Mouse (Mus musculus): Measurements from ENCODE around the gene 4930438A08Rik. TPM values are rescaled to one million over a fixed set of nuclear protein-coding genes. Genes with fewer than 3 reads are reported as not detected.
A peak's percentile ranks its signal among the peaks of the same experiment; 100 is the strongest.

4930438A08Rik gene
- polyA plus RNA-seq, 1 experiment from 2014 or later: not detected

- H3K9me3 ChIP-seq (ENCODE audit: control insufficient read depth, low read length): no peaks in the 10 kb centered on the region
- H3K9ac ChIP-seq (ENCODE audit: low read length): no peak overlapping the region
- H3K27me3 ChIP-seq (ENCODE audit: control insufficient read depth, insufficient read depth, low read length): no peaks in the 10 kb centered on the region
- WGBS: 93% methylated on average over 9 of the region's 9 CpGs
- no peak overlapping the region for H3K4me3 ChIP-seq (ENCODE audit: low read depth, low read length)
- H3K4me1 ChIP-seq (ENCODE audit: control insufficient read depth, insufficient read depth, low read length): peaks cover 7% of the 10 kb centered on the region
- H3K36me3 ChIP-seq (ENCODE audit: control insufficient read depth, insufficient read depth, low read length): no peaks in the 10 kb centered on the region
- H3K27ac ChIP-seq (ENCODE audit: low read depth, low read length): no peak overlapping the region
- no peak for DNase-seq (ENCODE audit: low spot score, missing footprints)
- no peak for ATAC-seq (ENCODE audit: low FRiP score)
- no peak overlapping the region for H3K4me2 ChIP-seq
These were observed 34.1 kb downstream of the 4930438A08Rik start for GRCm38 (mm10) chr11:58308661-58309060.

- no peak for ATAC-seq (ENCODE audit: low FRiP score)
- no peak overlapping the region for H3K27ac ChIP-seq (ENCODE audit: low read depth, low read length)
- no peaks in the 10 kb centered on the region for H3K4me1 ChIP-seq (ENCODE audit: control insufficient read depth, insufficient read depth, low read length)
- no peaks in the 10 kb centered on the region for H3K9me3 ChIP-seq (ENCODE audit: control insufficient read depth, low read length)
- no peak overlapping the region for H3K4me3 ChIP-seq (ENCODE audit: low read depth, low read length)
- WGBS: 92% methylated on average over 6 of the region's 6 CpGs
- H3K4me2 ChIP-seq: no peak overlapping the region
- no peak for DNase-seq (ENCODE audit: low spot score, missing footprints)
- no peak overlapping the region for H3K9ac ChIP-seq (ENCODE audit: low read length)
- H3K27me3 ChIP-seq (ENCODE audit: control insufficient read depth, insufficient read depth, low read length): no peaks in the 10 kb centered on the region
- peaks cover 6% of the 10 kb centered on the region; the same call in 1 of the 2 replicates for H3K36me3 ChIP-seq (ENCODE audit: control insufficient read depth, insufficient read depth, low read length)
These were observed 39.5 kb downstream of the 4930438A08Rik start for GRCm38 (mm10) chr11:58314069-58314468.

DNA sequence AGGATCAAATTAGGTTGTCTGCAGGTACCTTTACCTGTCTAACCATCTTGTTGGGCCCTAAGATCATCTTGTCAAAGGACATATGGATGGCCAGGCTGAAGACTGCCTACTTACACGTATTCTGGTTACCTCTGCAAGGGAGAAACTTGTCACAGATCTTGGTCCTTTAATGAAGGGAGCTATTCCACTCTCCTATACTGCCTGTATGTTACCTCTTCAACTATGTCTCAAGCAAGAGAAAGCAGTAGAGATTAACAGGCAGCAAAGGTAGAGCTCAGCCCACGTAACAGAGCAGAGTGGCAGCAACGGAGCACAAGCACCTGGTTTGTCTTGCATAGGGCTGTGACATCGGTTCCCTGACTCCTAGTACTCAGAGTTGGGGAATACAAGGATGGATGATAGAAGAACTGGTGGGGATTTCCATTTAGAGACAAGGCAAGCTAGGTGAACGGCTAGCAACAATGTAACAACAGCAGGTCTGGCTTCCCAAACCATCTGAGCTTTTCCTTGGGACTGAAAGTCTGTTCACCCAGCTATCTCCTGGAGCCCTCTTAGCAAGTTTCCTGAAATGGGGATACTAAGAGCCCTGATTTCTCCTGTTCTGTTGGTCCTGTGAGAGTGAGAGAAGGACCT is 41.1 kb downstream of the 4930438A08Rik start:
- H3K9ac ChIP-seq (ENCODE audit: low read length): no peak overlapping the region
- no peak for DNase-seq (ENCODE audit: low spot score, missing footprints)
- no peak overlapping the region for H3K4me2 ChIP-seq
- H3K4me3 ChIP-seq (ENCODE audit: low read depth, low read length): no peak overlapping the region
- H3K27me3 ChIP-seq (ENCODE audit: control insufficient read depth, insufficient read depth, low read length): no peaks in the 10 kb centered on the region
- ATAC-seq (ENCODE audit: low FRiP score): no peak
- no peak overlapping the region for H3K27ac ChIP-seq (ENCODE audit: low read depth, low read length)
- peaks cover 6% of the 10 kb centered on the region; the same call in 1 of the 2 replicates for H3K36me3 ChIP-seq (ENCODE audit: control insufficient read depth, insufficient read depth, low read length)
- no peaks in the 10 kb centered on the region for H3K9me3 ChIP-seq (ENCODE audit: control insufficient read depth, low read length)
- no peaks in the 10 kb centered on the region for H3K4me1 ChIP-seq (ENCODE audit: control insufficient read depth, insufficient read depth, low read length)
- WGBS: 95% methylated on average over 5 of the region's 5 CpGs

DNA sequence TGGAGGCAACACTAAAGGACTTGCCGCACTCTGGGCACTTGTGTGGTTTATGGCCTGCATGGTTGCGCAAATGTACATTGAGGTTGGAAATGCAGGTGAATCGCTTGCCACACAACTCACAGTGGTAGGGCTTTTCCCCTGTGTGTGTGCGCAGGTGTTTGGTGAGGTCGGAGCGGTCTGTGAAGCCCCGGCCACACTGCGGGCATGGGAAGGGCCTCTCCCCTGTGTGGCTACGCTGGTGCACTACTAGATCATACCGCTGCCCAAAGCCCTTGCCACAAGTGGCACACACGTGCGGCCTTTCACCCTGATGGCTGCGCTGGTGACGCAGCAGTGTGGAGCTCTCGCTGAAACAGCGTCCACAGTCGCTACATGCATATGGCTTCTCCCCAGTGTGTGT is 41.7 kb downstream of the 4930438A08Rik start:
- no peaks in the 10 kb centered on the region for H3K4me1 ChIP-seq (ENCODE audit: control insufficient read depth, insufficient read depth, low read length)
- ATAC-seq (ENCODE audit: low FRiP score): no peak
- H3K36me3 ChIP-seq (ENCODE audit: control insufficient read depth, insufficient read depth, low read length): peaks cover 6% of the 10 kb centered on the region; the same call in 1 of the 2 replicates
- no peak for DNase-seq (ENCODE audit: low spot score, missing footprints)
- no peak overlapping the region for H3K27ac ChIP-seq (ENCODE audit: low read depth, low read length)
- no peaks in the 10 kb centered on the region for H3K27me3 ChIP-seq (ENCODE audit: control insufficient read depth, insufficient read depth, low read length)
- 85% methylated on average over 17 of the region's 17 CpGs for WGBS
- no peak overlapping the region for H3K9ac ChIP-seq (ENCODE audit: low read length)
- no peak overlapping the region for H3K4me2 ChIP-seq
- H3K9me3 ChIP-seq (ENCODE audit: control insufficient read depth, low read length): no peaks in the 10 kb centered on the region
- no peak overlapping the region for H3K4me3 ChIP-seq (ENCODE audit: low read depth, low read length)

DNA sequence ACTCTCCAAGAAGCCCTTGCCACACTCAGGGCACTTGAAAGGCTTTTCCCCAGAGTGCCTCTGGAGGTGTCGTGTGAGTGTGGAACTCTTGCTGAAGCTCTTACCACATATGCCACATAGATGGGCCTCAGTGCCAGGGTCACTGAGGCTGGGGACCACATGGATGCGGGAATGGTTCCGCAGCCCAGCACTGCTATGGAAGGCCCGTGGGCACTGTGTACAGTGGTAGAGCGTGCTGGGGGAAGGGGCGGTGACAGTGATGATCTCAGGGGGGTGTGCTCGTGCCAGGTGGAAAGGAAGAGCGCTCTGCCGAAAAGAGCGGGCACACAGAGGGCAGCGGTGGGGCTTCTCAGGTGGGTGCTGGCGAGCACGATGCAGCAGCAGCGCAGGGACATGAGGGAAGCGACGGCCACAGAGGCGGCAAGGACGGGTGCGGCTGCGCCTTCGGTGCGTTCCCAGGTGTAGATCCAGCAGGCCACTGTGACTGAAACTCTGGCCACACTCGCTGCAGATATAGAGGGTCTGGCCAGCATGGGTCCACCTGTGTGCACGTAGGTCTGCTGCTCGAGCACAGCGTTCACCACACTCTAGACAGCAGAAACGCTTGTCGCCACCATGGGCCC is 42.3 kb downstream of the 4930438A08Rik start:
- Histone ChIP-seq H3K4me1 (ENCODE audit: control insufficient read depth, insufficient read depth, low read length) (peaks cover under 1% of the 10 kb centered on the region; the same call in 1 of the 2 replicates), H3K4me2 (no peak overlapping the region), H3K27me3 (ENCODE audit: control insufficient read depth, insufficient read depth, low read length) (no peaks in the 10 kb centered on the region), H3K4me3 (ENCODE audit: low read depth, low read length) (no peak overlapping the region), H3K9me3 (ENCODE audit: control insufficient read depth, low read length) (no peaks in the 10 kb centered on the region), H3K36me3 (ENCODE audit: control insufficient read depth, insufficient read depth, low read length) (peaks cover 6% of the 10 kb centered on the region; the same call in 1 of the 2 replicates), H3K27ac (ENCODE audit: low read depth, low read length) (no peak overlapping the region), H3K9ac (ENCODE audit: low read length) (no peak overlapping the region)
- no peak for ATAC-seq (ENCODE audit: low FRiP score)
- no peak for DNase-seq (ENCODE audit: low spot score, missing footprints)
- 66% methylated on average over 28 of the region's 28 CpGs for WGBS

GRCm38 (mm10) chr11:58322824-58323569 is 48.4 kb downstream of the 4930438A08Rik start:
- peak overlapping the region; percentile 84 for H3K9ac ChIP-seq (ENCODE audit: low read length)
- DNase-seq (ENCODE audit: low spot score, missing footprints) (peak; percentile 99), ATAC-seq (ENCODE audit: low FRiP score) (peak; percentile 100)
- peaks cover 13% of the 10 kb centered on the region for H3K4me1 ChIP-seq (ENCODE audit: control insufficient read depth, insufficient read depth, low read length)
- no peaks in the 10 kb centered on the region; the same call in 1 of the 2 replicates for H3K9me3 ChIP-seq (ENCODE audit: control insufficient read depth, low read length)
- H3K27ac ChIP-seq (ENCODE audit: low read depth, low read length): peak overlapping the region; percentile 86
- no peaks in the 10 kb centered on the region for H3K27me3 ChIP-seq (ENCODE audit: control insufficient read depth, insufficient read depth, low read length)
- H3K4me3 ChIP-seq (ENCODE audit: low read depth, low read length): peak overlapping the region; percentile 71
- H3K36me3 ChIP-seq (ENCODE audit: control insufficient read depth, insufficient read depth, low read length): peaks cover 7% of the 10 kb centered on the region; the same call in 1 of the 2 replicates
- H3K4me2 ChIP-seq: peak overlapping the region; percentile 89
- WGBS: under 1% methylated on average over 57 of the region's 63 CpGs

DNA sequence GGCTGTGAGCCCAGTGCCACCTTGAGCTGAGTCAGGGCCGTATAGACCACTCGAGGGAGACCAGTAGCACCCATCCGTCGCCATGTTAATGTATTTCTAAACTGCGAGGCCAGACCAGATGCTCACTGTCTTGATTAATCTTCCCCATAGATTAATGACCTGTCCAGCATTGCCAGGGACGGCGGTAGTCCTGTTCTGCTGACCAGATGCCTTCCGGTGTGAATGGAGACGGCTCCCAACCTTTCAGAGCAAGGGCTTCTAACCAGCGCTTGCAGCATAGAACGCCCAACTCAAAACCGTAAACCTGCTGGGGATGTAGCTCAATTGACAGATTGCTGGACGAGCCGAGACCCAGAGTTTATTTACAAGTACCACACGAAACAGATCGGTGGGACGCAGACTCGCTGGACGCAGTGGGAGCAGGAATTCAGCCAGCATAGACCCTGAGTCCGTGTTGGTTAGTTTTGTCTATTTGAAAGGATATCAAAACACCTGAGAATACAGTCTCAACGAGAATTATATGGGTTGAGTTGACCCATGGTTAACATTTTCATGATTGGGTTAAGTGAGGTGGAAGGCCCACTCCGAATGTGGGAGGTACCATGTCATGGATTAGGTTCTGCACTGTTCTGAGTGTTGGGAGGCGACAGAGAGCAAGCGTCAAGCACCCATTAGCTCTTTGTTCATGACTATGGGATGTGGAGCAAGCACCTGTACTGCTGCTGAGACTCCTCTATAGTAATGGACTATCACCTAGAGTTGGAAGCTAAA is 49.2 kb downstream of the 4930438A08Rik start:
- 17% methylated on average over 24 of the region's 24 CpGs for WGBS
- peaks cover 13% of the 10 kb centered on the region for H3K4me1 ChIP-seq (ENCODE audit: control insufficient read depth, insufficient read depth, low read length)
- H3K4me2 ChIP-seq: peak overlapping the region; percentile 89
- peak overlapping the region; percentile 86 for H3K27ac ChIP-seq (ENCODE audit: low read depth, low read length)
- H3K36me3 ChIP-seq (ENCODE audit: control insufficient read depth, insufficient read depth, low read length): peaks cover 7% of the 10 kb centered on the region; the same call in 1 of the 2 replicates
- ATAC-seq (ENCODE audit: low FRiP score): no peak
- H3K27me3 ChIP-seq (ENCODE audit: control insufficient read depth, insufficient read depth, low read length): no peaks in the 10 kb centered on the region
- no peaks in the 10 kb centered on the region; the same call in 1 of the 2 replicates for H3K9me3 ChIP-seq (ENCODE audit: control insufficient read depth, low read length)
- H3K4me3 ChIP-seq (ENCODE audit: low read depth, low read length): peak overlapping the region; percentile 71
- peak overlapping the region; percentile 84 for H3K9ac ChIP-seq (ENCODE audit: low read length)
- DNase-seq (ENCODE audit: low spot score, missing footprints): peak; percentile 91

DNA sequence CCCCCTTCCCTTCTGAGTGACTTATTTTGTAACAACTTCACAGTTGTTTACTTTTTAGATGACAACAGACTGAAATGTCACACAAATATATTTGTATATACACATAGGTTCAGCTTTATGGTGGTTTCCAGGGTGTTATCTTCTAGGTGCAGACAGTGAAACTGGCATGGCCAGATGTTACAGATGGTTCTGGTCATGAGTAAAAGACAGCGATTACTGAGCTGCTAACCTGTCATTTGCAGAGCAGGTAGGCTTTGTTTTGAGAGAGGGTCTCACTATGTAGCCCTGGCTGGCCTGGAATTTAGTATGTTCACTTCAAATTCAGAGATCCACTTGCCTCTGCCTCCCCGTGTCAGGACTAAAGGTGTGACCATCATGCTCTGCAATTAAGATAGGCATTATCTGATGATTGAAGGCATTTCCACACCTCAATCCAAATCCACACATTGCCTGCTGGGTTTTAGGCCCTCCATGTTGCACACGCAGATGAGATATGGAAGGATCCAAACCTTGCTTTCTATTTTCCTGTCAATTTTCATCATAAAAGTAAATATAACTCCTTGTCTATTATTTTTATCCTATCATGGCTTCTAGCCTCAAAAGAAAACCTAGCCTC is 50.1 kb downstream of the 4930438A08Rik start:
- no peaks in the 10 kb centered on the region for H3K27me3 ChIP-seq (ENCODE audit: control insufficient read depth, insufficient read depth, low read length)
- WGBS: 87% methylated on average over 3 of the region's 3 CpGs
- DNase-seq (ENCODE audit: low spot score, missing footprints) (no peak), ATAC-seq (ENCODE audit: low FRiP score) (no peak)
- peaks cover 7% of the 10 kb centered on the region; the same call in 1 of the 2 replicates for H3K36me3 ChIP-seq (ENCODE audit: control insufficient read depth, insufficient read depth, low read length)
- H3K9ac ChIP-seq (ENCODE audit: low read length): no peak overlapping the region
- H3K4me3 ChIP-seq (ENCODE audit: low read depth, low read length): no peak overlapping the region
- H3K9me3 ChIP-seq (ENCODE audit: control insufficient read depth, low read length): no peaks in the 10 kb centered on the region; the same call in 1 of the 2 replicates
- H3K4me2 ChIP-seq: no peak overlapping the region
- no peak overlapping the region for H3K27ac ChIP-seq (ENCODE audit: low read depth, low read length)
- peaks cover 18% of the 10 kb centered on the region for H3K4me1 ChIP-seq (ENCODE audit: control insufficient read depth, insufficient read depth, low read length)
